Mouse (Mus musculus): ENCODE data around the gene Mpzl3. TPM values are rescaled to one million over a fixed set of nuclear protein-coding genes. Genes with fewer than 3 reads are reported as not detected.

Gene Mpzl3
- polyA plus RNA-seq (2021; fragmentation: Nextera tagmentation): 1.1 TPM in 2 replicates
- long read RNA-seq, experiment 1, partial matches to known transcripts: 0 of 2 reads
- long read RNA-seq, experiment 1, other reads (novel, unspliced or antisense): 1 of 2 reads
- long read RNA-seq, experiment 2, partial matches to known transcripts: 0 of 5 reads
- long read RNA-seq, experiment 2, other reads (novel, unspliced or antisense): 1 of 5 reads

DNA sequence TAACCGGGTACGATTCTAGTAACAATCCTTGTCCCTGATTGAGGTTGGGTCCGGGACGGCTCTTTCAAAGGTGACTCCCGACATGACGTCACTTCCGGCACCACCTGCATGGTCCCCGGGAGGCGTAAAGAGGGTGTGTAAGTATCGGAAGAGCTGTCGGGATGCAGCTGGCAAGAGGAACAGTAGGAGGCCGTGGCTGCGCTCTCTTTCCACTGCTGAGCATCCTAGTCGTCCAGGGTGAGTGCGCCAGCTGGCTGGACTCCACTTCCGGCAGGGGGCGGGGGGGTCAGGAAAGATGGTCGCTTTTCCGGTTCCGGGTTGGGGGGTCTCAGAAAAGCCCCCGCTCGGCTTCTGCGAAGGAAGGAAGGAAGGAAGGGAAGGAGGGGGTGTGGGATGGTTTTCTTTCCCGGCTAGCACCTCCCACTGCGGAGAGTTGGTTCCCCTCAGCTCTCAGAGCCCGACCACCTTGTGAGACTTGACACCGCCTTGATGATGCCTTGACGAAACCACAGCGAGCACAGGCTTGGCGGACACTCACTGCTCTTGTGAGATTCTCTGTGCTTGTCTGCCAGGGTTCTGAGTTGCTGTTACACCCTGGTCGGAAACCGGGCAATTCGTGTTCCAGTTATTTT is at the start of gene Mpzl3:
Mpzl3 (plus strand) TSS at position 105 of the 632 bp plus-strand sequence.

DNA sequence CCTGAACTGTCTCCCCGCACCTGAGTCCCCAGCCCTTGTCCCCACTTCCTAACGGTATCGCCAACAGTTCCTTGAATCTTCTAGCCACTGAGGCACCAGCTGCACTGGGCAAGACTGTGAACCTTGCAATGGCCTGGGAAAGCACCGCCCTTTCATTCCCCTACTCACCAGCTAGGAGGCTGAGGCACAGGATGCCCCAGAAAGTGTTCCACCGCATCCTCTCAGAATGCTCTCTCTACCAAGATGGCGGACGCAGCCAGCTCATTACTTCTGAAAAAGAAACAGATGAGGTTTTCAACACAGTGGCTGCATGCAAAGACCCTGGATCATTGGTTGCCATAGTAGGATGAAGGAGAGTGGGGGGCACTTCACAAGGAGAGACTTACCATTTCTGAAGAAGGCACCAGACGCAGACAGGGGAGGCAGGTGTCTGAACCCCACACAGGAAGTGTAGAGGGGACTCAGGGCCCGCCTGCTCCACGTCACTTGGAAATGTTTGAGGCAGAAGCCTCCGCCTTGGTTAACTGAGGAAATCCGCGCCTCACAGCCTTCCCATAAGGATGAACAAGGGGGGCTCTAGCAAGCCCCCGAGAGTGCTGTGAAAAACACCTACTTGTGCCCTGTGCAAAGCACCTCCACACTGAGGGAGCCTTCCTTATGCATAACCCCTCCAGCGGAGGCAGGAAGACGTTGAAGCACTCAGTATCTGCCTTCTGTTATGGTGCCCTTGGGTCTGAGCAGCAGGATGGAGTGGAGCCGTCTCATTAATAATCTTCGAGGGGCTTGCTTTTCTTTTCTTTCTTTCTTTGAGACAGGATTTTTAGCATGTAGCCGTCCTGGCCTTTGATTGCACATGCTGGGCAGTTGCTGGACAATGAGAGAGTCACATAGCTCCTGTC is 45.6 kb upstream of the Mpzl3 start, which contains the start of gene Cd3e:
Cd3e (minus strand) TSS at position 448 of the 899 bp plus-strand sequence.

DNA sequence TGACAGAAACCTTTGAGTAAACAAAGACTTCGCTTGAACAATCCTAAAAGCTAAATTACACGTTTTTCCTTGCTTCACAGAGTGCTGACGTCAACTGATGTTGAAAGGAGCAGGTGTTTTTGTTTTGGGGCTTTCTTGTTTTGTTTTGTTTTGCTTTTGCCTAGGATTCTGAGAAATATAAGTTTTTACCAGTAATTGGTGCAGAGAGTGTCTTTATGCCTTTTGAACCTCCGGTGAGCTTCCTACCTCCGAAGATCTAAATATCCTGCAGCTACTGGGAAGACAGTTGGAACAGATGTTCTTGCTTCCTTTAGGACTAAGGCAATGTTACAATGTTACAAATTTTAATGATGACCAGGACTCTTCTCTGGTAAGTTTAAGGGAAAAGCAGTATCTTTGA is 15.5 kb upstream of the Mpzl3 start, which contains the start of gene Mpzl2:
Mpzl2 (plus strand) TSS at position 301 of the 400 bp plus-strand sequence.

DNA sequence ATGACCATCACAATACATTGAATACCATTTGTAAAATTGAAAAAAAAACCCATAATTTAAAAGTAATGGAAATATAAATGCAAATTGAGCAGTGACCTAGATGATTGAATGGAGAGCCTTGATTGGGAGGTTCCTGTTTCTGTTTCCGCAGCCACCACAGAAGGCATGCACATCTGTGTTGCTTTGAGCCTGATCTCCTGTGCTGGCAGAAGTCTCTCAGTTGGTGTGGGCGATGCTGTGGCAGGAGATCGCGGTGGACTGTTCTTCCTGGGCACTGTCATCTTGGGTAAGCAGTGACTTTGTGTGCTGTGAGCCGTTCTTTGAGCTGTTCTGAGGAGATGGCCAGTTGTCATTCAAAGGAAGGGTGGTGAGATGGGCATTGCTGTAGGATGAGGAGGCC is 24.0 kb downstream of the Mpzl3 start, which contains the start of gene Jaml:
Jaml (plus strand) TSS at position 173 of the 400 bp plus-strand sequence.

DNA sequence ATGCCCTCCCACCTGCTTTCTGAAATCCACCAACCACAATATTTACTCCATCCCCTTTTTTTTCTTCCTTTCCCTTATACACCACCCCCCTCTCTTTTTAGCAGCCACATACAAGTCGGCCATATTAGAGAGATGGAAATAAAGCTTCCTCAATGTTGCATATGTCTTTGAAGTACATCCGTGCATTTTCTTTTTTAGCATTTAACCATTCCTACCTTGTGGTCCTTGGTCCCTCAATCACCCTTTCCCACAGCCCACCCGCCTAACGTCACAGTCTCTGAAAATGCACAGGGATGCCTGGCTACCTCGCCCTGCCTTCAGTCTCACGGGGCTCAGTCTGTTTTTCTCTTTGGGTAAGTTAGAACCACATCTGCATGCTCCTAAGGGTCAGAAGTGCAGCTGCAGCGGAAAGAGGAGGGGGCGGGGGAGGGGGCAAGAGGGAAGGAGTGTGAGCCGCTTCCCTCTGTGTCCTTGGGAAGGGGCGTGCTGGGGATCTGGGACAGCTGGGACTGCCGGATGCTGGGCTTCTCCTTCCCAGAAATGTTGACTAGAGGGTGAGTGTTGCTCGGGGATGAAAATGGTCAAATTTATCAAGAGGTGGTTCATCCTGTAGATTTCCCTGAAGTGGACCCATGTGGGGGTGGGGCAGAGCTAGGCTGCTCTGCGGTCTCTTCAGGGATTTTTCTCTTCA is 62.9 kb downstream of the Mpzl3 start, which contains the start of gene Scn2b:
Scn2b (plus strand) TSS at position 42 of the 691 bp plus-strand sequence.

Other genes starting within 250 kb of the Mpzl3 start
- 4.4 and 4.8 TPM in 2 replicates for gene Kmt2a, start 173.9 kb upstream of the Mpzl3 start, polyA plus RNA-seq (2021; fragmentation: Nextera tagmentation)
- 1,476 and 1,758 TPM in 2 replicates for gene Atp5l, start 134.4 kb upstream of the Mpzl3 start, polyA plus RNA-seq (2021; fragmentation: Nextera tagmentation)
- gene Ube4a, start 89.6 kb upstream of the Mpzl3 start, polyA plus RNA-seq (2021; fragmentation: Nextera tagmentation): 42.6 and 43.5 TPM in 2 replicates
- 0.24 and 0.44 TPM in 2 replicates for gene Cd3g, start 74.8 kb upstream of the Mpzl3 start, polyA plus RNA-seq (2021; fragmentation: Nextera tagmentation)
- gene Cd3d, start 73.4 kb upstream of the Mpzl3 start, polyA plus RNA-seq (2021; fragmentation: Nextera tagmentation): 0.24 and 0.25 TPM in 2 replicates
- 0.15 TPM in 1 of 2 replicates, not detected in the other for gene Cd3e, start 45.6 kb upstream of the Mpzl3 start, polyA plus RNA-seq (2021; fragmentation: Nextera tagmentation)
- gene Mpzl2, start 15.4 kb upstream of the Mpzl3 start, polyA plus RNA-seq (2021; fragmentation: Nextera tagmentation): 0.23 and 0.65 TPM in 2 replicates
- gene Jaml, start 24.0 kb downstream of the Mpzl3 start, polyA plus RNA-seq (2021; fragmentation: Nextera tagmentation): 0.18 and 0.26 TPM in 2 replicates
- 256 and 455 TPM in 2 replicates for gene Scn2b, start 62.6 kb downstream of the Mpzl3 start, polyA plus RNA-seq (2021; fragmentation: Nextera tagmentation)
- gene Scn4b, start 83.2 kb downstream of the Mpzl3 start, polyA plus RNA-seq (2021; fragmentation: Nextera tagmentation): 2.8 and 2.9 TPM in 2 replicates
- gene BC049352, start 126.8 kb downstream of the Mpzl3 start, polyA plus RNA-seq (2021; fragmentation: Nextera tagmentation): 0.87 and 1.0 TPM in 2 replicates
- not detected in 2 replicates for gene Tmprss4, start 148.9 kb downstream of the Mpzl3 start, polyA plus RNA-seq (2021; fragmentation: Nextera tagmentation)
- 1.9 and 2.2 TPM in 2 replicates for gene Il10ra, start 214.0 kb downstream of the Mpzl3 start, polyA plus RNA-seq (2021; fragmentation: Nextera tagmentation)

Data from layer of hippocampus, adult 6 months (tissue).